Comparison of ENCODE assay signal across 16 mouse cellular contexts in the genomic region with DNA sequence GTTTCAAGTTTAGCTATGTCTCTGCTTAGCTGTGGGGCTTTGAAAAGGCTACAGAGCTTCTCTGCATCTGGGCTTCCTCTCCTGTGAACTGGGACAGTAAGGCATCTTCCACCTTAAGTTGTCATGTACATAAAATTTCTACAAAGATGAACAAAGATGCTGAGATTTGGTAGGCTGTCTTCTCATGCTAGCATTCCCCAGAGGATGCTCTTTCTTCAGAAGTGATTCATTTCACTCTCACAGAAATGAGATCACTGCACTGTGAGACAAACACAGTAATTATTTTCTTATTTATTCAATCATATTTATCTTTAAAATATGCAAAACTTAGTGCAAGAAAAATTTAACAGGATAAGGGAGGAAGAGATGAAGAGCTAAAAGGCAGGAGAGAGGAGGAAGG.
"Had no signal": no experiment of that assay in that cellular context is flagged by ENCODE, and none has a peak within 500 bp of the region (broad histone marks: within the 10 kb centered on the region; RNA-seq: fewer than 3 reads in every experiment).

No protein-coding gene starts in this region.

- DNase-seq: heart, postnatal 10 days; heart, postnatal 14 days; heart, postnatal 36 days; heart, postnatal 4 days; kidney, adult 11 months; kidney, adult 18-20 months; kidney, adult 2 months; kidney, adult 8-10 months; kidney, adult 9 months; kidney, postnatal 10 days; kidney, postnatal 14 days; kidney, postnatal 25 days; kidney, postnatal 36 days; kidney, postnatal 4 days; layer of hippocampus, adult 9-11 months; layer of hippocampus, postnatal 36 days had no signal
